Mouse (Mus musculus): ENCODE measurements around the gene Olfr888. TPM values are rescaled to one million over a fixed set of nuclear protein-coding genes. Genes with fewer than 3 reads are reported as not detected.

Olfr888 gene
- polyA plus RNA-seq (2014; fragmentation: Nextera tagmentation; extraction: Ambion mirVana): not detected in 2 replicates

DNA sequence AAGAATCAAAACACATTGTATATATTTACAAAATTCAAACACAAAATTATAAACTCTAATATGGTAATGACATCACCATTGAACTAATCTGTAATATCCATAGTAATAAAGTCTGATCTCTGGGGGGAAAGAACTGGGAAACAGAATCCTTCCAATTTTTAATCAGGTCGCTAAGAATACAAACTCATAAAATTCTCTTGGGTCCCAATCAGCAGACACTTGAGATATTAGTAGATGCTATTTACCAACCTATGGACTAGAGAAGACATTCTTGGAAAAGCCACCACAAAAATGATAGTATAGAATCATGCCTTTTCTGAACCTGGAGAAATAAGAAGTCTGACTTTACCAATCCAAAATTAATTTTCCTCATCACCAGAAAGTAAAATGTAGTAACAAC, at the start of gene Olfr888:
Gene Olfr888 (plus strand): TSS at position 301 of the 400 bp plus-strand sequence.
- Histone ChIP-seq H3K9ac (ENCODE audit: low read depth, low read length) (no peak within 1 kb of the TSS), H3K27ac (ENCODE audit: low read depth, low read length) (no peak within 1 kb of the TSS), H3K4me2 (replicated peaks; ENCODE audit: low read depth, low read length) (no peak within 1 kb of the TSS), H3K36me3 (ENCODE audit: control insufficient read depth, insufficient read depth, low read length) (no peaks in the 10 kb centered on the region), H3K27me3 (ENCODE audit: control insufficient read depth, insufficient read depth, low read length) (no peaks in the 10 kb centered on the region), H3K4me3 (ENCODE audit: low read length) (no peak within 1 kb of the TSS), H3K9me3 (ENCODE audit: control insufficient read depth, low read length) (no peaks in the 10 kb centered on the region), H3K4me1 (ENCODE audit: control insufficient read depth, insufficient read depth, low read length) (no peaks in the 10 kb centered on the region)
- no peak for ATAC-seq (ENCODE audit: low FRiP score, low TSS enrichment)
- WGBS: 89% methylated on average over 1 of the region's 1 CpGs

- Histone ChIP-seq H3K27ac (ENCODE audit: low read depth, low read length) (no peak within 1 kb of the TSS), H3K36me3 (ENCODE audit: control insufficient read depth, insufficient read depth, low read length) (no peaks in the 10 kb centered on the region)
Measured at GRCm38 (mm10) chr9:38061022-38061421, 46.9 kb upstream of the Olfr888 start, which contains the start of gene Olfr885. Gene Olfr885, plus strand, starts transcription at chr9:38061322.

DNA sequence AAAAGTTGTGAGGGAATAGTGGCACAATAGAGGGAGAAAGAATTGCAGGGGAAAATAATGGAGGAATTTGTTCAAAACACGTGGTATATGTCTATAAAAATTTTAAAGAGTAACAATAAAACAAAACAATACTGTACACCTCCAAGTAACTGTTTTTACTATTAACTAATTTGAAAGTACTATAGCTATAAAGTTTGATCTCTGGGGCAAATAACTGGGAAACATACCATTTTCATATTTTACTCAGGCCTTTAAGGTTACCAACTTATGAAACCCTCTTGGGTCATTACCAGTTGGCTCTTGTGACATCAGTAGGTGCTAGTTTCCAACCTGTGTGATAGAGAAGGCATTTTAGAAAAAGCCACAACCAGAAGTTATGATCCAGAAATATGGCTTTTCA, 24.2 kb upstream of the Olfr888 start, which contains the start of gene Olfr887:
Gene Olfr887 (plus strand): TSS at position 301 of the 400 bp plus-strand sequence.
- no peak within 1 kb of the TSS for H3K9ac ChIP-seq (ENCODE audit: low read depth, low read length)
- H3K4me2 ChIP-seq (replicated peaks; ENCODE audit: low read depth, low read length): no peak within 1 kb of the TSS
- no peaks in the 10 kb centered on the region for H3K4me1 ChIP-seq (ENCODE audit: control insufficient read depth, insufficient read depth, low read length)
- no peaks in the 10 kb centered on the region for H3K9me3 ChIP-seq (ENCODE audit: control insufficient read depth, low read length)
- 82% methylated on average over 1 of the region's 1 CpGs for WGBS
- no peak within 1 kb of the TSS for H3K4me3 ChIP-seq (ENCODE audit: low read length)
- no peak within 1 kb of the TSS for H3K27ac ChIP-seq (ENCODE audit: low read depth, low read length)
- H3K36me3 ChIP-seq (ENCODE audit: control insufficient read depth, insufficient read depth, low read length): no peaks in the 10 kb centered on the region
- no peaks in the 10 kb centered on the region for H3K27me3 ChIP-seq (ENCODE audit: control insufficient read depth, insufficient read depth, low read length)
- no peak for ATAC-seq (ENCODE audit: low FRiP score, low TSS enrichment)

More at GRCm38 (mm10) chr9:38061022-38061421, 46.9 kb upstream of the Olfr888 start, which contains the start of gene Olfr885:
- no peak within 1 kb of the TSS for H3K9ac ChIP-seq (ENCODE audit: low read depth, low read length)
- no peaks in the 10 kb centered on the region for H3K9me3 ChIP-seq (ENCODE audit: control insufficient read depth, low read length)
- H3K27me3 ChIP-seq (ENCODE audit: control insufficient read depth, insufficient read depth, low read length): no peaks in the 10 kb centered on the region
- ATAC-seq (ENCODE audit: low FRiP score, low TSS enrichment): no peak
- no peaks in the 10 kb centered on the region for H3K4me1 ChIP-seq (ENCODE audit: control insufficient read depth, insufficient read depth, low read length)
- H3K4me3 ChIP-seq (ENCODE audit: low read length): no peak within 1 kb of the TSS
- H3K4me2 ChIP-seq (replicated peaks; ENCODE audit: low read depth, low read length): no peak within 1 kb of the TSS
- WGBS: 90% methylated on average over 3 of the region's 3 CpGs

DNA sequence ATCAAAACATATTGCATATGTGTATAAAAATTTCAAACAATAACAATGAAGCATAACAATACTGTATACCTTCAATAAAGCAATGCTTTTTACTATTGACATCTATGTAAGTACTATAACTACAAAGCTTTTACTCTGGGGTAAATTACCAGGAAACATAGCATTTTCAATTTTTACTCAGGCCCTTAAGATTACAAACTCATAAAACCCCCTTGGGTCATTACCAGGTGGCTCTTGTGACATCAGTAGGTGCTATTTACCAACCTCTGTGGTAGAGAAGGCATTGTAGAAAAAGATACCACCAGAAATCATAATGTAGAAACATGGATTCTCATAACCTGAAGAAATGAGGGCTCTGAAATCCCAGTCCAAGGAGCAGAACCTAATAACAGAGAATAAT, 7.0 kb downstream of the Olfr888 start, which contains the start of gene Olfr889:
Gene Olfr889 (plus strand): TSS at position 301 of the 400 bp plus-strand sequence.
- H3K4me3 ChIP-seq (ENCODE audit: low read length): no peak within 1 kb of the TSS
- H3K27me3 ChIP-seq (ENCODE audit: control insufficient read depth, insufficient read depth, low read length): no peaks in the 10 kb centered on the region
- H3K27ac ChIP-seq (ENCODE audit: low read depth, low read length): no peak within 1 kb of the TSS
- H3K36me3 ChIP-seq (ENCODE audit: control insufficient read depth, insufficient read depth, low read length): no peaks in the 10 kb centered on the region
- H3K9ac ChIP-seq (ENCODE audit: low read depth, low read length): no peak within 1 kb of the TSS
- no peak for ATAC-seq (ENCODE audit: low FRiP score, low TSS enrichment)
- H3K4me2 ChIP-seq (replicated peaks; ENCODE audit: low read depth, low read length): no peak within 1 kb of the TSS
- no peaks in the 10 kb centered on the region for H3K4me1 ChIP-seq (ENCODE audit: control insufficient read depth, insufficient read depth, low read length)
- H3K9me3 ChIP-seq (ENCODE audit: control insufficient read depth, low read length): no peaks in the 10 kb centered on the region

- H3K4me1 ChIP-seq (ENCODE audit: control insufficient read depth, insufficient read depth, low read length): no peaks in the 10 kb centered on the region
- H3K4me2 ChIP-seq (replicated peaks; ENCODE audit: low read depth, low read length): no peak within 1 kb of the TSS
- H3K27me3 ChIP-seq (ENCODE audit: control insufficient read depth, insufficient read depth, low read length): no peaks in the 10 kb centered on the region
- no peak within 1 kb of the TSS for H3K4me3 ChIP-seq (ENCODE audit: low read length)
- H3K36me3 ChIP-seq (ENCODE audit: control insufficient read depth, insufficient read depth, low read length): no peaks in the 10 kb centered on the region
- H3K9me3 ChIP-seq (ENCODE audit: control insufficient read depth, low read length): no peaks in the 10 kb centered on the region
- H3K9ac ChIP-seq (ENCODE audit: low read depth, low read length): no peak within 1 kb of the TSS
- H3K27ac ChIP-seq (ENCODE audit: low read depth, low read length): no peak within 1 kb of the TSS
- ATAC-seq (ENCODE audit: low FRiP score, low TSS enrichment): no peak
Measured at GRCm38 (mm10) chr9:38142217-38142616, 34.3 kb downstream of the Olfr888 start, which contains the start of gene Olfr890. Gene Olfr890, plus strand, starts transcription at chr9:38142517.

Other genes starting within 250 kb of the Olfr888 start
- gene Olfr145, start 211.4 kb upstream of the Olfr888 start, polyA plus RNA-seq (2014; fragmentation: Nextera tagmentation; extraction: Ambion mirVana): not detected in 2 replicates
- not detected in 2 replicates for gene Olfr878, start 190.3 kb upstream of the Olfr888 start, polyA plus RNA-seq (2014; fragmentation: Nextera tagmentation; extraction: Ambion mirVana)
- not detected in 2 replicates for gene Olfr881, start 116.3 kb upstream of the Olfr888 start, polyA plus RNA-seq (2014; fragmentation: Nextera tagmentation; extraction: Ambion mirVana)
- gene Olfr883, start 82.3 kb upstream of the Olfr888 start, polyA plus RNA-seq (2014; fragmentation: Nextera tagmentation; extraction: Ambion mirVana): not detected in 2 replicates
- gene Olfr884, start 61.6 kb upstream of the Olfr888 start, polyA plus RNA-seq (2014; fragmentation: Nextera tagmentation; extraction: Ambion mirVana): not detected in 2 replicates
- not detected in 2 replicates for gene Olfr885, start 46.8 kb upstream of the Olfr888 start, polyA plus RNA-seq (2014; fragmentation: Nextera tagmentation; extraction: Ambion mirVana)
- not detected in 2 replicates for gene Olfr887, start 24.1 kb upstream of the Olfr888 start, polyA plus RNA-seq (2014; fragmentation: Nextera tagmentation; extraction: Ambion mirVana)
- 0.07 TPM in 1 of 2 replicates, not detected in the other for gene Olfr889, start 7.1 kb downstream of the Olfr888 start, polyA plus RNA-seq (2014; fragmentation: Nextera tagmentation; extraction: Ambion mirVana)
- not detected in 2 replicates for gene Olfr890, start 34.4 kb downstream of the Olfr888 start, polyA plus RNA-seq (2014; fragmentation: Nextera tagmentation; extraction: Ambion mirVana)
- not detected in 2 replicates for gene Olfr891, start 72.7 kb downstream of the Olfr888 start, polyA plus RNA-seq (2014; fragmentation: Nextera tagmentation; extraction: Ambion mirVana)
- not detected in 2 replicates for gene Olfr893, start 100.2 kb downstream of the Olfr888 start, polyA plus RNA-seq (2014; fragmentation: Nextera tagmentation; extraction: Ambion mirVana)
- not detected in 2 replicates for gene Olfr894, start 109.9 kb downstream of the Olfr888 start, polyA plus RNA-seq (2014; fragmentation: Nextera tagmentation; extraction: Ambion mirVana)
- not detected in 2 replicates for gene Olfr143, start 144.6 kb downstream of the Olfr888 start, polyA plus RNA-seq (2014; fragmentation: Nextera tagmentation; extraction: Ambion mirVana)
- gene Olfr895, start 159.7 kb downstream of the Olfr888 start, polyA plus RNA-seq (2014; fragmentation: Nextera tagmentation; extraction: Ambion mirVana): not detected in 2 replicates
- gene Olfr896-ps1, start 183.0 kb downstream of the Olfr888 start, polyA plus RNA-seq (2014; fragmentation: Nextera tagmentation; extraction: Ambion mirVana): not detected in 2 replicates
- not detected in 2 replicates for gene Olfr25, start 220.9 kb downstream of the Olfr888 start, polyA plus RNA-seq (2014; fragmentation: Nextera tagmentation; extraction: Ambion mirVana)
- gene Olfr898, start 240.3 kb downstream of the Olfr888 start, polyA plus RNA-seq (2014; fragmentation: Nextera tagmentation; extraction: Ambion mirVana): not detected in 2 replicates

All from kidney, embryonic 14.5 days (tissue).